Mouse (Mus musculus) stomach, postnatal 0 days (tissue): Measurements from ENCODE around the gene Tmem54.

ENCODE experiments used
- CTCF ChIP-seq: IDR thresholded peaks from 2 replicates; pipeline ENCODE4 v1.5.1; 2016; ENCODE audit warnings: antibody characterized with exemption, low read depth, mild to moderate bottlenecking, moderate library complexity
- EP300 ChIP-seq: optimal IDR thresholded peaks from 2 replicates; pipeline ENCODE3; 2016; ENCODE audit warnings: antibody characterized with exemption

DNA sequence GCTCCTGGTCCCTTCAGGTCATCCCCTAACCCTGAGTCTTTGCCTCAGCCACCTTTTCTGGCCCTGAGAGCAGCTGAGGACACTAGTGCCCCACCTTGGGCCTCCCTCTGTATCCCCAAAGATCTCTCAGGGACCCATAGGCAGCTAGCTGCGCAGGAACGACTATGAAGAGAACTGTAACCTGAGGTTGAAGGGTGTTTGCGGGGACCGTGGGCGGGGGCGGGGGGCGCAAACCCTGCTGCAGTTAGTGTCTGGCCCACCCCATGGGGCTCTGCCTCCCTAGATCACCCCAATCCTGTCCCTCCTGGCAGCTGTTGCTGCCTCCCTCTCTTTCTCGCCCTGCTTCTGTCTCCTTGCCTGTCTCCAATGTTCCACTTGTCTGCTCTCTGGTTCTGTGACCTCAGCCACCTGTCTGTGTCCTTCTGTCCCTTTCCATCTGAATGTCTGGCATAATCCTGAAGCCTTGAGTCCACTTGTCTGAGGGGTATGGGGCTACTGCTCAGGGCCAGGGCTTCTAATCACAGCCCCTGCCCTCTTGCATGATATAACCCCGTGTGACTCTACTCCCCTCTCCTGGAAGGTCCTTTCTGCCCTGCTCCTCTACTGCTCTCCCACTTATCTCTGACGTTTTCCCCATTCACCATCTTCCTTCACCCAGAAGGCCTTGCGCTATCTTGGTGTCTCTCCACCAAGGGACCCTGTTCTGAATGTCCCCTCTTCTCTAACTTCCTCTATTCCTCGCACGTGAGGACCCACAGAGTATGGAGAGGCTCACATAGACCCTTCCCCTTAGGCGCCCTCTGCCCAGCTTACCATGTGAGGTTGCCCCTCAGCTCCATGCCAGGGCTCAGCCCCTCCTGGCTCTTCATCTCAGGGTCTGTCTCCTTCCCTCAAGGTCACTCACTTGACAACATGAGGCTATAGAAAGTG is 32.3 kb downstream of the Tmem54 start:
- TF ChIP-seq CTCF (no peak), EP300 (no peak)
